Mouse (Mus musculus) liver, embryonic 14.5 days (tissue): Measurements from ENCODE around the gene Maml3.

Source experiments
- CTCF ChIP-seq: IDR thresholded peaks from 2 replicates; pipeline ENCODE4 v1.5.1; 2016; ENCODE audit warnings: antibody characterized with exemption, low read depth, control low read depth
- EP300 ChIP-seq: IDR thresholded peaks from 2 replicates; pipeline ENCODE4 v1.6.1; 2016; ENCODE audit warnings: antibody characterized with exemption, low read depth

- TF ChIP-seq CTCF (no peak), EP300 (peak; percentile 56)
Observed at GRCm38 (mm10) chr3:51881393-51881792, 223.5 kb downstream of the Maml3 start.
